Mouse (Mus musculus) heart, embryonic 15.5 days (tissue): ENCODE data around the gene Mrgpra2a. TPM values are rescaled to one million over a fixed set of nuclear protein-coding genes. Genes with fewer than 3 reads are reported as not detected.
"Not testable (repeated sequence)": the region's sequence is repeated elsewhere in the genome, so short reads cannot be mapped to it uniquely, and the experiment has no call there.

Experiments used
- ATAC-seq: fragments of 200-750 bp; cut with Nextera tagmentation; replicated peaks from 2 replicates; pipeline ENCODE4 v1.8.0; 2017; ENCODE audit warnings: low read depth, moderate TSS enrichment; ENCODE audit not compliant: insufficient number of reproducible peaks, insufficient read depth, low FRiP score
- H3K27ac ChIP-seq: fragments of 300-500 bp; sonication (generic); 2 replicates; pipeline ENCODE4 v1.5.1; 2015; ENCODE audit warnings: mild to moderate bottlenecking, inconsistent platforms
- H3K27me3 ChIP-seq: fragments of 300-500 bp; sonication (generic); 2 replicates; pipeline ENCODE4 v1.6.1; 2015; ENCODE audit warnings: inconsistent platforms
- H3K36me3 ChIP-seq: fragments of 300-500 bp; sonication (generic); 2 replicates; pipeline ENCODE4 v1.6.1; 2015; ENCODE audit warnings: mild to moderate bottlenecking, inconsistent platforms
- H3K4me1 ChIP-seq: fragments of 300-500 bp; sonication (generic); replicated peaks from 2 replicates; pipeline ENCODE4 v1.6.1; 2015; ENCODE audit warnings: inconsistent platforms
- H3K4me2 ChIP-seq: fragments of 300-500 bp; sonication (generic); 2 replicates; pipeline ENCODE4 v1.6.1; 2015; ENCODE audit warnings: inconsistent platforms, mild to moderate bottlenecking, moderate library complexity
- H3K4me3 ChIP-seq: fragments of 300-500 bp; sonication (generic); 2 replicates; pipeline ENCODE4 v1.5.1; 2015; ENCODE audit warnings: mild to moderate bottlenecking, inconsistent platforms
- H3K9ac ChIP-seq: fragments of 300-500 bp; sonication (generic); 2 replicates; pipeline ENCODE4 v1.6.1; 2015; ENCODE audit warnings: mild to moderate bottlenecking, inconsistent platforms
- H3K9me3 ChIP-seq: fragments of 300-500 bp; sonication (generic); replicated peaks from 2 replicates; pipeline ENCODE4 v1.6.1; 2016; ENCODE audit warnings: inconsistent platforms
- WGBS: fragments of 180-500 bp; shearing (Covaris S2); methylation state at CpG from one replicate; pipeline ENCODE4 v1.1.7; 2015; ENCODE audit warnings: mixed read lengths; 5-methylcytosine and 5-hydroxymethylcytosine counted together
- polyA plus RNA-seq: library from polyadenylated mRNA; unstranded; fragments of >200 nt; fragmentation: Nextera tagmentation; extraction: Ambion mirVana; gene quantifications from 2 replicates; pipeline ENCODE4 v1.2.1, GENCODE M21; 2015

Mrgpra2a gene
- polyA plus RNA-seq, result not detected in 2 replicates

DNA sequence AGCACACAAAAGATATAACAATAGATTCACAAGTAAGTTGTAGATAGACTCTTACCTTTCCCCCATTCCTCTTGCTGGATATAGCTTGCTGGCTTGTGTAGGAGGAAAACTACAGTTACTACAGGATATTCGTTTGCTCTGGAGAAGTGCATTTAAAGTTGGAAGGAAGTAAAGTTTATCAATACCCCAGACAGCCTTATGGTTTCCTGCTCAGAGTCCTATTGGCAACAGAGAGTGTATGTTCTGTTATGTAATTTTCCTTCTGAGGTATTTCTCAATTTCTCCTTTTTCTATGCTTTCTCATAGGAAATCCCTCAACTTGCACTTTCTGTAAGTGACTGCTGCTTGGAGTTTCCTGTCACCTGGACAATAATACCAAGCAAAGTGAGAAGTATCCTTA is at the start of gene Mrgpra2a:
TSS of gene Mrgpra2a (minus strand) at position 125 of the 400 bp plus-strand sequence.
- WGBS, result no CpG with 5 or more reads among the region's 1 CpGs
- H3K27ac ChIP-seq, H3K4me3 ChIP-seq, H3K9ac ChIP-seq, H3K4me1 ChIP-seq, H3K4me2 ChIP-seq, H3K9me3 ChIP-seq, H3K27me3 ChIP-seq, ATAC-seq, H3K36me3 ChIP-seq: not testable (repeated sequence)

DNA sequence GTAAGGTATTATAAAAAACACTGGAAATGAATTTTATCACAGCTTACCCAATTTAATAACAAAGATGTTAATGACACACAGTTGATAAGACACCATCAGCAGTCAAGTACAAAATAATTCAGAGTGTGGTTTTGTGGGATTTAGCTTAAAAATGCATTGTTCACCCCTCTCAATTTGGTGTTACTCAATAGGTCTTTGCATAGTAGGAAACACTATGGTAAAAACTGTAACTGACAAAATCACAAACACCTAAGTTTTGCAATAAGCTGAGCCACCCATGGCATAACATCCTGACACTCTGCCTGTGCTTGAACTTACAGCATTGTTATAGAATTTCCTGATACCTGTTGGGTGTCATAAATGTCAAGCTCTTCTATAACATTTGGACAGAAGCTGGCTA is 39.3 kb upstream of the Mrgpra2a start:
- H3K9ac ChIP-seq, H3K9me3 ChIP-seq, H3K4me3 ChIP-seq, H3K27me3 ChIP-seq, ATAC-seq, H3K36me3 ChIP-seq, H3K4me1 ChIP-seq, H3K27ac ChIP-seq, H3K4me2 ChIP-seq: not testable (repeated sequence)

DNA sequence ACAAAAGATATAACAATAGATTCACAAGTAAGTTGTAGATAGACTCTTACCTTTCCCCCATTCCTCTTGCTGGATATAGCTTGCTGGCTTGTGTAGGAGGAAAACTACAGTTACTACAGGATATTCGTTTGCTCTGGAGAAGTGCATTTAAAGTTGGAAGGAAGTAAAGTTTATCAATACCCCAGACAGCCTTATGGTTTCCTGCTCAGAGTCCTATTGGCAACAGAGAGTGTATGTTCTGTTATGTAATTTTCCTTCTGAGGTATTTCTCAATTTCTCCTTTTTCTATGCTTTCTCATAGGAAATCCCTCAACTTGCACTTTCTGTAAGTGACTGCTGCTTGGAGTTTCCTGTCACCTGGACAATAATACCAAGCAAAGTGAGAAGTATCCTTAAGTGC is 37.5 kb upstream of the Mrgpra2a start:
- H3K4me1 ChIP-seq, result not testable (repeated sequence)

DNA sequence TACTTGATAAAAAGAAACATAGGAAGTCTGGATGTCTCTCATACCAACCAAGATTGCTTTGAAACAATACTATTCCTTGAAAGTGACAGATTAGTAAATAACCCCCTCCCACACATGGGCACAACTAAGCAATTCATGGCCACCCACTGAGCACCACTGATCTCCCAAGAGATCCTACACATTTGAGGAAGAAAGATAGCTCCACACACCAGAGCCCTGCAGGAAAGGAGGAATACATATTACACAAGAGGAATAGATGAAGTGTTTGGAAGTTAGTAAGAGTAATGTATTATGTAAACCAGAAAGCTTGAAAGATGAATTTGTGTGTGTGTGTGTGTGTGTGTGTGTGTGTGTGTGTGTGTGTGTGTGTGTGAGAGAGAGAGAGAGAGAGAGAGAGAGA is 31.2 kb upstream of the Mrgpra2a start:
- H3K4me1 ChIP-seq, H3K9ac ChIP-seq, H3K4me2 ChIP-seq, H3K9me3 ChIP-seq, H3K4me3 ChIP-seq, H3K36me3 ChIP-seq, ATAC-seq, H3K27ac ChIP-seq, H3K27me3 ChIP-seq: not testable (repeated sequence)

More for the DNA sequence above, 37.5 kb upstream of the Mrgpra2a start:
- H3K9me3 ChIP-seq, H3K36me3 ChIP-seq, H3K9ac ChIP-seq, H3K4me3 ChIP-seq, ATAC-seq, H3K27ac ChIP-seq, H3K4me2 ChIP-seq, H3K27me3 ChIP-seq: not testable (repeated sequence)
- WGBS, result no CpG with 5 or more reads among the region's 1 CpGs

DNA sequence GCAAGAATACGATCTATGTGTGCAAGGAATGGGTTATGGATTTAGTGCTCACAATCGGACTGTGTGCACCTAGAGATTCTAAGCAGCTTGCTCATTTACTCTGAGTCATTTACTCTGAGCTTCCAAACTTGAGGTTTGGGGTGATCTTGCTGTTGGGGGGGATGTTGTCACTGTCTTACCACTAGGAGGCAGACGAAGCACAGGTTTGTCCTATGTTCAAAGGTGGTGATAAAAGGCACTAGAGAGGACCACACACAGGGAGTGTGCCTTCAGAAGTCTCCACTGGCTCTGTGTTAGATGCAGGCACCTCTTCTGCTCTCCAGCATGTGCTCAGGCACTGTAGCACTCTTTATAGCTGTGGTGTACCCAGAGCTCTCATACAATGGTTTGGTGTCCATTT is 22.0 kb upstream of the Mrgpra2a start:
- not testable (repeated sequence) for H3K9me3 ChIP-seq, ATAC-seq, H3K4me3 ChIP-seq, H3K9ac ChIP-seq, H3K36me3 ChIP-seq, H3K27ac ChIP-seq, H3K4me1 ChIP-seq, H3K4me2 ChIP-seq, H3K27me3 ChIP-seq
- 22% methylated on average over 1 of the region's 3 CpGs for WGBS

DNA sequence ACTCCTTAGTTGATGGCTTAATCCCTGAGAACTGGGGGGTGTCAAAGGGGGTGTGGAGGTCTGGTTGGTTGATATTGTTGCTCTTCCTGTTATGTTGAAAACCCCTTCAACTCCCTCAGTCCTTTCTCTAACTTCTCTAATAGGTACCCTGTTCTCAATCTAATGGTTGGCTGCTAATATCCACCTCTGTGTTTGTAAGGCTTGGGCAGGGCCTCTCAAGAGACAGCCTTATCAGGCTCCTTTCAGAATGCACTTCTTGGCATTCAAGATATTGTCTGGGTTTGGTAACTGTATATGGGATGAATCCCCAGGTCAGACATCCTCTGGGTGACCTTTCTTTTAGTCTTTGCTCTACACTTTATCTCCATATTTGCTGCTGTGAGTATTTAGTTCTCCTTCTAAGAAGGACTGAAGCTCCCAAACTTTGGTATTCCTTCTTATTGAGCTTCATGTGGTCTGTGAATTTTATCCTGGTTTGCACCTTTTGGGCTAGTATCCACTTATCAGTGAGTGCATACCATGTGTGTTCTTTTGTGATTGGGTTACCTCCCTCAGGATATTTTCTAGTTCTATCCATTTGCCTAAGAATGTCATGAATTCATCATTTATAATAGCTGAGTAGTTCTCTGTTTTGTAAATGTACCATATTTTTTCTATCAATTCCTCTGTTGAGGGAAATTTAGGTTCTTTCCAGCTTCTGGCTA is 13.5 kb upstream of the Mrgpra2a start:
- not testable (repeated sequence) for H3K27ac ChIP-seq, H3K27me3 ChIP-seq, H3K36me3 ChIP-seq, H3K9ac ChIP-seq, ATAC-seq, H3K9me3 ChIP-seq, H3K4me3 ChIP-seq, H3K4me1 ChIP-seq, H3K4me2 ChIP-seq

DNA sequence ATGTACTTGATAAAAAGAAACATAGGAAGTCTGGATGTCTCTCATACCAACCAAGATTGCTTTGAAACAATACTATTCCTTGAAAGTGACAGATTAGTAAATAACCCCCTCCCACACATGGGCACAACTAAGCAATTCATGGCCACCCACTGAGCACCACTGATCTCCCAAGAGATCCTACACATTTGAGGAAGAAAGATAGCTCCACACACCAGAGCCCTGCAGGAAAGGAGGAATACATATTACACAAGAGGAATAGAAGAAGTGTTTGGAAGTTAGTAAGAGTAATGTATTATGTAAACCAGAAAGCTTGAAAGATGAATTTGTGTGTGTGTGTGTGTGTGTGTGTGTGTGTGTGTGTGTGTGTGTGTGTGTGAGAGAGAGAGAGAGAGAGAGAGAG is 6.2 kb downstream of the Mrgpra2a start:
- not testable (repeated sequence) for H3K9me3 ChIP-seq, H3K27me3 ChIP-seq, H3K9ac ChIP-seq, H3K4me2 ChIP-seq, H3K4me1 ChIP-seq, H3K36me3 ChIP-seq, ATAC-seq, H3K4me3 ChIP-seq, H3K27ac ChIP-seq

DNA sequence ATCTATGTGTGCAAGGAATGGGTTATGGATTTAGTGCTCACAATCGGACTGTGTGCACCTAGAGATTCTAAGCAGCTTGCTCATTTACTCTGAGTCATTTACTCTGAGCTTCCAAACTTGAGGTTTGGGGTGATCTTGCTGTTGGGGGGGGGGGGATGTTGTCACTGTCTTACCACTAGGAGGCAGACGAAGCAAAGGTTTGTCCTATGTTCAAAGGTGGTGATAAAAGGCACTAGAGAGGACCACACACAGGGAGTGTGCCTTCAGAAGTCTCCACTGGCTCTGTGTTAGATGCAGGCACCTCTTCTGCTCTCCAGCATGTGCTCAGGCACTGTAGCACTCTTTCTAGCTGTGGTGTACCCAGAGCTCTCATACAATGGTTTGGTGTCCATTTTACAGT is 15.5 kb downstream of the Mrgpra2a start:
- H3K4me2 ChIP-seq, H3K9ac ChIP-seq, H3K27ac ChIP-seq, H3K9me3 ChIP-seq, H3K27me3 ChIP-seq, ATAC-seq, H3K4me1 ChIP-seq, H3K4me3 ChIP-seq, H3K36me3 ChIP-seq: not testable (repeated sequence)
- WGBS, result 10% methylated on average over 1 of the region's 2 CpGs

DNA sequence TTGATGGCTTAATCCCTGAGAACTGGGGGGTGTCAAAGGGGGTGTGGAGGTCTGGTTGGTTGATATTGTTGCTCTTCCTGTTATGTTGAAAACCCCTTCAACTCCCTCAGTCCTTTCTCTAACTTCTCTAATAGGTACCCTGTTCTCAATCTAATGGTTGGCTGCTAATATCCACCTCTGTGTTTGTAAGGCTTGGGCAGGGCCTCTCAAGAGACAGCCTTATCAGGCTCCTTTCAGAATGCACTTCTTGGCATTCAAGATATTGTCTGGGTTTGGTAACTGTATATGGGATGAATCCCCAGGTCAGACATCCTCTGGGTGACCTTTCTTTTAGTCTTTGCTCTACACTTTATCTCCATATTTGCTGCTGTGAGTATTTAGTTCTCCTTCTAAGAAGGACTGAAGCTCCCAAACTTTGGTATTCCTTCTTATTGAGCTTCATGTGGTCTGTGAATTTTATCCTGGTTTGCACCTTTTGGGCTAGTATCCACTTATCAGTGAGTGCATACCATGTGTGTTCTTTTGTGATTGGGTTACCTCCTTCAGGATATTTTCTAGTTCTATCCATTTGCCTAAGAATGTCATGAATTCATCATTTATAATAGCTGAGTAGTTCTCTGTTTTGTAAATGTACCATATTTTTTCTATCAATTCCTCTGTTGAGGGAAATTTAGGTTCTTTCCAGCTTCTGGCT is 24.0 kb downstream of the Mrgpra2a start:
- H3K27ac ChIP-seq, H3K9ac ChIP-seq, H3K27me3 ChIP-seq, H3K9me3 ChIP-seq, ATAC-seq, H3K4me3 ChIP-seq, H3K4me2 ChIP-seq, H3K36me3 ChIP-seq, H3K4me1 ChIP-seq: not testable (repeated sequence)

DNA sequence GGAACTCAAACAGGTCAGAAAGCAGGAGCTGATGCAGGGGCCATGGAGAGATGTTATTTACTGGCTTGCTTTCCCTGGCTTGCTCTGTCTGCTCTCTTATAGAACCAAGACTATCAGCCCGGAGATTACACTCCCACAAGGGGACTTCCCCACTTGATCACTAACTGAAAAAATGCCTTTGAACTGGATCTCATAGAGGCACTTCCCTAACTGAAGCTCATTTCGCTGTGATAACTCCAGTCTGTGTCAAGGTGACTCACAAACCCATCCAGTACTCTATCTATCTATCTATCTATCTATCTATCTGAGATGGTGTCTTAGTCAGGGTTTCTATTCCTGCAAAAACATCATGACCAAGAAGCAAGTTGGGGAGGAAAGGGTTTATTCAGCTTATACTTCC is 41.3 kb downstream of the Mrgpra2a start:
- ATAC-seq, result no peak
- H3K27me3 ChIP-seq, result no peaks in the 10 kb centered on the region
- WGBS, result 53% methylated on average over 2 of the region's 2 CpGs
- H3K9ac ChIP-seq, result no peak overlapping the region
- H3K27ac ChIP-seq, result no peak overlapping the region
- H3K4me1 ChIP-seq, result no peaks in the 10 kb centered on the region
- no peaks in the 10 kb centered on the region for H3K9me3 ChIP-seq
- H3K4me3 ChIP-seq, result no peak overlapping the region
- H3K36me3 ChIP-seq, result no peaks in the 10 kb centered on the region
- no peak overlapping the region for H3K4me2 ChIP-seq

DNA sequence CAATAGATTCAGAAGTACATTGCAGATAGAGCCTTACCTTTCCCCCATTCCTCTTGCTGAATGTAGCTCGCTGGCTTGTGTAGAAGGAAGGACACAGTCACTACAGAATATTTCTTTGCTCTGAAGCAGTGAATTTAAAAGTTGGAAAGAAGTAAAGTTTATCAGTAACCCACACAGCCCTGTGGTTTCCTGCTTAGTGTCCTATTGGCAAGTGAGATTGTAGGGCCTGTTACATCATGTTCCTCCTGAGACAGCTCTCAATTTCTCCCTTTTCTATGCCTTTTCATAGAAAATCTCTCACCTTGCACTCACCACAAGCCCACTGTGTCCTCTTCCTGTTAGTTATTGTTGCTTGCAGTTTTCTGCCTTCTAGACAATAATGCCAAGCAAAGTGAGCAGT is 42.4 kb downstream of the Mrgpra2a start:
- H3K36me3 ChIP-seq, result no peaks in the 10 kb centered on the region
- no peak for ATAC-seq
- no peak overlapping the region for H3K4me3 ChIP-seq
- H3K4me1 ChIP-seq, result no peaks in the 10 kb centered on the region
- WGBS, result 27% methylated on average over 1 of the region's 1 CpGs
- H3K4me2 ChIP-seq, result no peak overlapping the region
- no peaks in the 10 kb centered on the region for H3K27me3 ChIP-seq
- no peak overlapping the region for H3K27ac ChIP-seq
- H3K9me3 ChIP-seq, result no peaks in the 10 kb centered on the region
- no peak overlapping the region for H3K9ac ChIP-seq

DNA sequence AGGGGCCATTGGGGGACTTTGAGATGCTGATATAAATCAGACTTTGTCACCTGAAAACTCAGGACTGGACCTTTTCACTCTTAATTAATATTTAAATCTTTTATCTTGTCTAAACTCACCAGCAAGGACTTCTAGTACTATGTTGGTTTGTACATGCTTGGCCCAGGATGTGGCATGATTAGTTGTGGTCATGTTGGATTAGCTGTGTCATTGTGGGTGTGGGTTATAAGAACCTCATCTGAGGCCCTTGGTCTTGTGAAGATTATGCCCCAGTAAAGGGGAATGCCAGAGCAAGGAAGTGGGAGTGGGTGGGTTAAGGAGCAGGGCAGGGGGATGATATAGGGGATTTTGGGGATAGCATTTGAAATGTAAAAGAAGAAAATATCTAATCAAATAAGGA is 50.8 kb downstream of the Mrgpra2a start:
- H3K27ac ChIP-seq, result no peak overlapping the region
- H3K27me3 ChIP-seq, result no peaks in the 10 kb centered on the region
- H3K4me1 ChIP-seq, result no peaks in the 10 kb centered on the region
- H3K36me3 ChIP-seq, result no peaks in the 10 kb centered on the region
- no peak overlapping the region for H3K9ac ChIP-seq
- no peak overlapping the region for H3K4me2 ChIP-seq
- 0 out of 2 replicates have a peak, but pooled peaks cover 4% of the 10 kb centered on the region for H3K9me3 ChIP-seq
- no peak for ATAC-seq
- H3K4me3 ChIP-seq, result no peak overlapping the region
